26 mouse cellular contexts compared by ENCODE assay signal in the genomic region with DNA sequence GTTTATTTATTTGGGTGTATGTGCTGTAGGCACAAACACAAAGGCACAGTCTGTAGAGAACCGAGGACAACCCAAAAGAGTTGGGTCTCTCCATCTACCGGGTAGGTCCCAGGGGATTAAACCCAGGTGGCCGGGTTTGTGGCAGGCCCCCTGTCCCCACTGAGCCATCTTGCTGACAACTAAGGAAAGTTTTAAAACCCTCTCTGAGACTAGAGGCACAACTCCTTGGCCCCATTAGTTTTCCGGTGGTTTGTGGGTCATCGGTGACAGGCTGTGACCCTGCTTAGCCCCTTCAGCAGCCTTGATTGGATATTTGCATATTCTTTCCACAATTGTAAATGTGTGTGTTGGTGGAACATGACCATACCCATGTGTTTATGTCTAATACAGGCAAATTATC.
DNase-seq lines count a peak whose midpoint lies in the region; ATAC-seq lines count a peak whose summit lies in the region.
"Had no signal": no experiment of that assay in that cellular context is flagged by ENCODE, and none has a peak within 500 bp of the region (broad histone marks: within the 10 kb centered on the region; RNA-seq: fewer than 3 reads in every experiment).

No protein-coding gene starts in this region.

- WGBS in forebrain, embryonic 10.5 days: 70% methylated on average over 5 of the region's 5 CpGs
- WGBS in forebrain, embryonic 15.5 days: 63% methylated on average over 5 of the region's 5 CpGs
- 49% methylated on average over 5 of the region's 5 CpGs for WGBS in lung, embryonic 16.5 days
- 49% methylated on average over 5 of the region's 5 CpGs for WGBS in embryonic facial prominence, embryonic 13.5 days
- 72% methylated on average over 5 of the region's 5 CpGs for WGBS in limb, embryonic 12.5 days
- WGBS in liver, embryonic 12.5 days (ENCODE audit: insufficient replicate concordance): 48% methylated on average over 5 of the region's 5 CpGs

- H3K27me3 ChIP-seq in forebrain, embryonic 10.5 days (ENCODE audit: poor library complexity, severe bottlenecking): no peaks in the 10 kb centered on the region
- H3K27me3 ChIP-seq in forebrain, embryonic 15.5 days: no peaks in the 10 kb centered on the region
- H3K27me3 ChIP-seq in lung, embryonic 16.5 days (ENCODE audit: control insufficient read depth, insufficient read depth, low read depth, low read length): no peaks in the 10 kb centered on the region
- H3K27me3 ChIP-seq in embryonic facial prominence, embryonic 13.5 days: no peaks in the 10 kb centered on the region
- H3K27me3 ChIP-seq in limb, embryonic 12.5 days: no peaks in the 10 kb centered on the region
- H3K27me3 ChIP-seq in liver, embryonic 12.5 days (replicated peaks): no peaks in the 10 kb centered on the region
- H3K27me3 ChIP-seq: forebrain, embryonic 12.5 days; heart, embryonic 15.5 days; intestine, embryonic 15.5 days; neural tube, embryonic 15.5 days had no signal

- no peak overlapping the region for H3K4me2 ChIP-seq in forebrain, embryonic 15.5 days (replicated peaks)
- no peak overlapping the region for H3K4me2 ChIP-seq in lung, embryonic 16.5 days (ENCODE audit: low read depth, low read length)
- H3K4me2 ChIP-seq in embryonic facial prominence, embryonic 13.5 days: no peak overlapping the region
- H3K4me2 ChIP-seq in limb, embryonic 12.5 days: no peak overlapping the region
- H3K4me2 ChIP-seq in liver, embryonic 12.5 days: no peak overlapping the region
- H3K4me2 ChIP-seq: forebrain, embryonic 12.5 days; heart, embryonic 15.5 days; intestine, embryonic 15.5 days; neural tube, embryonic 15.5 days had no signal

- no peaks in the 10 kb centered on the region for H3K36me3 ChIP-seq in forebrain, embryonic 10.5 days (replicated peaks)
- no peaks in the 10 kb centered on the region for H3K36me3 ChIP-seq in forebrain, embryonic 15.5 days
- H3K36me3 ChIP-seq in lung, embryonic 16.5 days (ENCODE audit: control insufficient read depth, insufficient read depth, low read length): no peaks in the 10 kb centered on the region
- no peaks in the 10 kb centered on the region for H3K36me3 ChIP-seq in embryonic facial prominence, embryonic 13.5 days
- no peaks in the 10 kb centered on the region for H3K36me3 ChIP-seq in limb, embryonic 12.5 days
- no peaks in the 10 kb centered on the region for H3K36me3 ChIP-seq in liver, embryonic 12.5 days
- H3K36me3 ChIP-seq: forebrain, embryonic 12.5 days; heart, embryonic 15.5 days; intestine, embryonic 15.5 days; neural tube, embryonic 15.5 days had no signal

- H3K4me1 ChIP-seq in forebrain, embryonic 10.5 days: peaks cover 45% of the 10 kb centered on the region
- H3K4me1 ChIP-seq in forebrain, embryonic 15.5 days: peaks cover 8% of the 10 kb centered on the region; the same call in 1 of the 2 replicates
- H3K4me1 ChIP-seq in lung, embryonic 16.5 days (replicated peaks; ENCODE audit: control insufficient read depth, insufficient read depth, low read length): peaks cover 23% of the 10 kb centered on the region
- H3K4me1 ChIP-seq in embryonic facial prominence, embryonic 13.5 days: peaks cover 50% of the 10 kb centered on the region
- H3K4me1 ChIP-seq in limb, embryonic 12.5 days (replicated peaks): peaks cover 46% of the 10 kb centered on the region
- H3K4me1 ChIP-seq in liver, embryonic 12.5 days: no peaks in the 10 kb centered on the region

- no peak overlapping the region for H3K9ac ChIP-seq in forebrain, embryonic 15.5 days (replicated peaks)
- no peak overlapping the region for H3K9ac ChIP-seq in lung, embryonic 16.5 days (ENCODE audit: low read length)
- H3K9ac ChIP-seq in embryonic facial prominence, embryonic 13.5 days: no peak overlapping the region
- no peak overlapping the region for H3K9ac ChIP-seq in limb, embryonic 12.5 days (replicated peaks)
- H3K9ac ChIP-seq in liver, embryonic 12.5 days: no peak overlapping the region
- H3K9ac ChIP-seq: forebrain, embryonic 12.5 days; heart, embryonic 15.5 days; intestine, embryonic 15.5 days; liver, embryonic 14.5 days; neural tube, embryonic 15.5 days had no signal

- H3K9me3 ChIP-seq in forebrain, embryonic 10.5 days: no peaks in the 10 kb centered on the region
- H3K9me3 ChIP-seq in forebrain, embryonic 15.5 days: no peaks in the 10 kb centered on the region
- H3K9me3 ChIP-seq in lung, embryonic 16.5 days (ENCODE audit: control insufficient read depth, low read length): no peaks in the 10 kb centered on the region
- no peaks in the 10 kb centered on the region for H3K9me3 ChIP-seq in embryonic facial prominence, embryonic 13.5 days
- no peaks in the 10 kb centered on the region for H3K9me3 ChIP-seq in limb, embryonic 12.5 days
- H3K9me3 ChIP-seq in liver, embryonic 12.5 days (replicated peaks): no peaks in the 10 kb centered on the region
- H3K9me3 ChIP-seq: forebrain, embryonic 12.5 days; heart, embryonic 15.5 days; intestine, embryonic 15.5 days; neural tube, embryonic 15.5 days had no signal

- ATAC-seq in forebrain, embryonic 15.5 days (replicated peaks): no peak
- ATAC-seq in lung, embryonic 16.5 days (ENCODE audit: low read depth): 0 out of 2 replicates have a peak, but pooled peaks have one; percentile 4
- no peak for ATAC-seq in embryonic facial prominence, embryonic 13.5 days (ENCODE audit: insufficient number of reproducible peaks, insufficient read depth, low FRiP score, low TSS enrichment, low read depth)
- ATAC-seq in limb, embryonic 12.5 days (ENCODE audit: insufficient number of reproducible peaks, insufficient read depth, low FRiP score, low TSS enrichment, low read depth): no peak
- no peak for ATAC-seq in liver, embryonic 12.5 days
- ATAC-seq: hindbrain, postnatal 0 days; intestine, embryonic 15.5 days; lung, postnatal 0 days had no signal

- peak overlapping the region; percentile 40; the same call in 1 of the 2 replicates for H3K27ac ChIP-seq in forebrain, embryonic 10.5 days
- no peak overlapping the region for H3K27ac ChIP-seq in forebrain, embryonic 15.5 days (replicated peaks)
- H3K27ac ChIP-seq in lung, embryonic 16.5 days (ENCODE audit: low read length): peak overlapping the region; percentile 68
- peak overlapping the region; percentile 65 for H3K27ac ChIP-seq in embryonic facial prominence, embryonic 13.5 days
- H3K27ac ChIP-seq in limb, embryonic 12.5 days: peak overlapping the region; percentile 64; the same call in 1 of the 2 replicates
- no peak overlapping the region for H3K27ac ChIP-seq in liver, embryonic 12.5 days
- H3K27ac ChIP-seq: forebrain, embryonic 12.5 days; heart, embryonic 15.5 days; hindbrain, postnatal 0 days; intestine, embryonic 15.5 days; kidney, postnatal 0 days; liver, embryonic 14.5 days; neural tube, embryonic 15.5 days had no signal

- H3K4me3 ChIP-seq in forebrain, embryonic 10.5 days: no peak overlapping the region
- H3K4me3 ChIP-seq in forebrain, embryonic 15.5 days: no peak overlapping the region
- H3K4me3 ChIP-seq in lung, embryonic 16.5 days (ENCODE audit: low read length): no peak overlapping the region
- H3K4me3 ChIP-seq in embryonic facial prominence, embryonic 13.5 days: no peak overlapping the region
- H3K4me3 ChIP-seq in limb, embryonic 12.5 days (replicated peaks): no peak overlapping the region
- H3K4me3 ChIP-seq in liver, embryonic 12.5 days: no peak overlapping the region
- H3K4me3 ChIP-seq: erythroblast, embryonic 14.5 days; forebrain, embryonic 12.5 days; heart, embryonic 15.5 days; intestine, embryonic 15.5 days; neural tube, embryonic 15.5 days had no signal

- DNase-seq in forebrain, embryonic 10.5 days (ENCODE audit: extremely low spot score, low spot score): no peak
- no peak for DNase-seq in lung, adult 18-20 months
- DNase-seq in liver: no peak
- DNase-seq: adrenal gland, postnatal 14 days; cerebellum, adult 11-12 months; cerebellum, postnatal 10 days; gastrocnemius, postnatal 10 days; kidney, adult 2 months; layer of hippocampus, postnatal 36 days; midbrain, embryonic 14.5 days; right cerebral cortex, postnatal 25 days; thymus, postnatal 14 days had no signal

Comparison
In these comparisons a context has a peak if more than half of its experiments do, and no peak if none do; other contexts are left out.
1. H3K27ac ChIP-seq: peak in forebrain, embryonic 10.5 days (single experiment), lung, embryonic 16.5 days (single experiment), embryonic facial prominence, embryonic 13.5 days (single experiment) and limb, embryonic 12.5 days (single experiment); none in forebrain, embryonic 15.5 days (single experiment) and liver, embryonic 12.5 days (single experiment).